Mouse (Mus musculus): ENCODE results near the gene Rack1. TPM values are rescaled to one million over a fixed set of nuclear protein-coding genes. Genes with fewer than 3 reads are reported as not detected.
"Not testable (repeated sequence)": the region's sequence is repeated elsewhere in the genome, so short reads cannot be mapped to it uniquely, and the experiment has no call there.

The Rack1 gene
- total and polyA plus RNA-seq, 2 experiments from 2014 or later, result 368 to 1,021 TPM

GRCm38 (mm10) chr11:48816800-48817665, 16.9 kb downstream of the Rack1 start, which contains the start of gene Trim41:
Gene Trim41, minus strand, starts transcription at chr11:48817353.
- Histone ChIP-seq H3K36me3 (ENCODE audit: insufficient read depth) (peaks cover 18% of the 10 kb centered on the region), H3K4me3 (ENCODE audit: low read depth, low read length) (peak within 1 kb of the TSS; percentile 88), H3K27me3 (ENCODE audit: insufficient read depth, low read length) (no peaks in the 10 kb centered on the region), H3K9ac (peak within 1 kb of the TSS; percentile 75), H3K4me2 (ENCODE audit: low read depth) (peak within 1 kb of the TSS; percentile 86), H3K27ac (ENCODE audit: low read depth, low read length) (peak within 1 kb of the TSS; percentile 93), H3K4me1 (ENCODE audit: insufficient read depth) (peaks cover 12% of the 10 kb centered on the region; the same call in 1 of the 2 replicates), H3K9me3 (ENCODE audit: low read length) (no peaks in the 10 kb centered on the region)
- TF ChIP-seq CTCF (IDR thresholded peaks at IDR 0.05; ENCODE audit: low read depth), result peak; percentile 47
- peak; percentile 97 for ATAC-seq
- DNase-seq, result peak; percentile 98
- WGBS, result 1% methylated on average over 74 of the region's 77 CpGs

- DNase-seq (no peak), ATAC-seq (no peak)
- Histone ChIP-seq H3K27ac (ENCODE audit: low read depth, low read length) (peak overlapping the region; percentile 93), H3K27me3 (ENCODE audit: insufficient read depth, low read length) (no peaks in the 10 kb centered on the region), H3K9me3 (ENCODE audit: low read length) (no peaks in the 10 kb centered on the region), H3K9ac (peak overlapping the region; percentile 75), H3K36me3 (ENCODE audit: insufficient read depth) (peaks cover 11% of the 10 kb centered on the region), H3K4me2 (ENCODE audit: low read depth) (peak overlapping the region; percentile 56), H3K4me3 (ENCODE audit: low read depth, low read length) (peak overlapping the region; percentile 88), H3K4me1 (ENCODE audit: insufficient read depth) (peaks cover 12% of the 10 kb centered on the region; the same call in 1 of the 2 replicates)
- TF ChIP-seq CTCF (IDR thresholded peaks at IDR 0.05; ENCODE audit: low read depth), result no peak
- WGBS, result 5% methylated on average over 9 of the region's 9 CpGs
Measured at GRCm38 (mm10) chr11:48817794-48818193, 17.7 kb downstream of the Rack1 start.

- Histone ChIP-seq H3K4me3 (ENCODE audit: low read depth, low read length) (peak overlapping the region; percentile 88), H3K27me3 (ENCODE audit: insufficient read depth, low read length) (no peaks in the 10 kb centered on the region), H3K36me3 (ENCODE audit: insufficient read depth) (peaks cover 6% of the 10 kb centered on the region; the same call in 1 of the 2 replicates), H3K4me2 (ENCODE audit: low read depth) (peak overlapping the region; percentile 56), H3K9me3 (ENCODE audit: low read length) (no peaks in the 10 kb centered on the region), H3K4me1 (ENCODE audit: insufficient read depth) (peaks cover 12% of the 10 kb centered on the region; the same call in 1 of the 2 replicates), H3K9ac (no peak overlapping the region; the same call in 1 of the 2 replicates), H3K27ac (ENCODE audit: low read depth, low read length) (peak overlapping the region; percentile 93; the same call in 1 of the 2 replicates)
- TF ChIP-seq CTCF (IDR thresholded peaks at IDR 0.05; ENCODE audit: low read depth), result no peak
- DNase-seq (peak; percentile 97), ATAC-seq (no peak)
- under 1% methylated on average over 16 of the region's 16 CpGs for WGBS
Measured at GRCm38 (mm10) chr11:48818346-48818745, 18.2 kb downstream of the Rack1 start.

- Histone ChIP-seq H3K27me3 (ENCODE audit: insufficient read depth, low read length) (peaks cover 10% of the 10 kb centered on the region), H3K9me3 (ENCODE audit: low read length) (no peaks in the 10 kb centered on the region), H3K4me3 (ENCODE audit: low read depth, low read length) (no peak overlapping the region), H3K4me1 (ENCODE audit: insufficient read depth) (peaks cover 13% of the 10 kb centered on the region; the same call in 1 of the 2 replicates), H3K36me3 (ENCODE audit: insufficient read depth) (peaks cover under 1% of the 10 kb centered on the region; the same call in 1 of the 2 replicates), H3K27ac (ENCODE audit: low read depth, low read length) (no peak overlapping the region), H3K9ac (no peak overlapping the region), H3K4me2 (ENCODE audit: low read depth) (no peak overlapping the region)
- WGBS, result 77% methylated on average over 7 of the region's 7 CpGs
- no peak for ATAC-seq
- DNase-seq, result no peak
- no peak for TF ChIP-seq CTCF (IDR thresholded peaks at IDR 0.05; ENCODE audit: low read depth)
Measured at GRCm38 (mm10) chr11:48819614-48820307, 19.6 kb downstream of the Rack1 start.

GRCm38 (mm10) chr11:48820308-48820674, 20.2 kb downstream of the Rack1 start:
- no peak for TF ChIP-seq CTCF (IDR thresholded peaks at IDR 0.05; ENCODE audit: low read depth)
- Histone ChIP-seq H3K36me3 (ENCODE audit: insufficient read depth) (no peaks in the 10 kb centered on the region), H3K4me1 (ENCODE audit: insufficient read depth) (peaks cover 13% of the 10 kb centered on the region; the same call in 1 of the 2 replicates), H3K4me3 (ENCODE audit: low read depth, low read length) (no peak overlapping the region), H3K4me2 (ENCODE audit: low read depth) (no peak overlapping the region), H3K9me3 (ENCODE audit: low read length) (no peaks in the 10 kb centered on the region), H3K27ac (ENCODE audit: low read depth, low read length) (no peak overlapping the region), H3K9ac (no peak overlapping the region), H3K27me3 (ENCODE audit: insufficient read depth, low read length) (peaks cover 10% of the 10 kb centered on the region)
- DNase-seq (no peak), ATAC-seq (no peak)

- not testable (repeated sequence) for DNase-seq; H3K9me3 ChIP-seq (ENCODE audit: low read length); H3K27ac ChIP-seq (ENCODE audit: low read depth, low read length); H3K4me3 ChIP-seq (ENCODE audit: low read depth, low read length); H3K4me1 ChIP-seq (ENCODE audit: insufficient read depth); H3K4me2 ChIP-seq (ENCODE audit: low read depth); H3K9ac ChIP-seq; ATAC-seq; H3K36me3 ChIP-seq (ENCODE audit: insufficient read depth)
- peaks cover 10% of the 10 kb centered on the region for H3K27me3 ChIP-seq (ENCODE audit: insufficient read depth, low read length)
- WGBS, result 86% methylated on average over 14 of the region's 14 CpGs
Measured at GRCm38 (mm10) chr11:48821299-48821698, 21.2 kb downstream of the Rack1 start.

Measured in forebrain, postnatal 0 days (tissue).